Mouse (Mus musculus) kidney, adult 9 months (tissue): ENCODE results near the gene Sgsm3.
A peak's percentile ranks its signal among the peaks of the same experiment; 100 is the strongest.

ENCODE experiments used
- DNase-seq: peaks from one replicate; pipeline ENCODE4 v3.0.0; 2022

Sgsm3 gene

DNA sequence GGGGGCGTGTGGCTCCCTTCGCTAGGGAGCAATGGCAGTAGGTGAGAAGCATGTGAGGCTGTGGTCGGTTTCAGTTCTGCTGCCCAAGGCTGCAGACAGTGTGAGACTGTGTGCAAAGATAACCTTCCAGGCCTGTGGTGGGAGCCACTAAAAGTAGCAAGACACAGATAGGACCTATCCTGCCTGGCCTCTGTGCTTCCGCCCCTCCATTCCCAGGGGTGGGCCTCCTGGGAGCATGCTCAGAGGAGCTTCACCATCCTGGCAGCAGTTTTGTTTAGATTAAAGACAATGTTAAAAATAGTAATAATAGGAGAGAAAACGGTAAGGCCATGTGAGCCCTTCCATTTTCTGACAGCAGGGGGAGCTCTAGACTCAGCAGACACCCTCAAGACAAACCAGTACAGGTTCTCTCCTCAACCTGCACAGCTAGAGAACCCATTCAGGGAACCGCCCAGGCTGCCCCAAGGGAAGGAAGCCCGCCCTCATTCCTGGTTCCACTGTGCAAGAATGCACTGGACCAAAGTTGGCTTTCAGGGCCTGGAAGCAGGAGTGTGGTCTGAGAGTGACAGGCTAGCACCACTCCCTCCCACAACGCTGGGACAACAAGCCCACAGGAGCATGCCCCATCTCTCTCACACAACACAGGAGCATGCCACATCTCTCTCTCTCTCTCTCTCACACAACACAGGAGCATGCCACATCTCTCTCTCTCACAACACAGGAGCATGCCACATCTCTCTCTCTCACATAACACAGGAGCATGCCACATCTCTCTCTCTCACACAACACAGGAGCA is 50.0 kb downstream of the Sgsm3 start:
- peak; percentile 85 for DNase-seq

DNA sequence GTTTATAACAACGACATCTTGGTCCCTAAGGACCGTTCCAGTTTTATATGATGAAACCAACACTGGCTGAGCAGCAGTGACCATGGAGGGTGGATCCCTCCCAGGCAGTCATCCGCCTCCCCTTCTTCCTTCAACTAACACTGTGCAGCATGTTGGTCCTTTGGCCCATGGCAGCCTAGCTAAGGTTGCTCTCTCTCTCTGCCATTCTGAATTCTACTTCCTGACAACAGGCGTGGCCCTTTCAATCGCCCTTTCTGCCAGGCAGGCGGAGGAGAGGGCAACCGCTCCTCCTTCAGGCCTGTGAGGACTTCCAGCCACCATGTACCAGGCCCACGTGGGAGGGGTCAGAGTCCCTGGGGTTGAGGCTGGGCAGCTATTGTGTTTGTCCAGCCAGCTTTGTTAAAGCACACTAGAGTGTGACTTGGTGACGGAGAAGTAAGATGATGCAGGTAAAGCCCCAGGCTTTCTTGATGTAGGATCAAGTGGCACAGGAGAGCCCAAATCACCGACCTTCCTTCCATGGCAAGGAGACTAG is 53.4 kb downstream of the Sgsm3 start:
- peak; percentile 51 for DNase-seq

DNA sequence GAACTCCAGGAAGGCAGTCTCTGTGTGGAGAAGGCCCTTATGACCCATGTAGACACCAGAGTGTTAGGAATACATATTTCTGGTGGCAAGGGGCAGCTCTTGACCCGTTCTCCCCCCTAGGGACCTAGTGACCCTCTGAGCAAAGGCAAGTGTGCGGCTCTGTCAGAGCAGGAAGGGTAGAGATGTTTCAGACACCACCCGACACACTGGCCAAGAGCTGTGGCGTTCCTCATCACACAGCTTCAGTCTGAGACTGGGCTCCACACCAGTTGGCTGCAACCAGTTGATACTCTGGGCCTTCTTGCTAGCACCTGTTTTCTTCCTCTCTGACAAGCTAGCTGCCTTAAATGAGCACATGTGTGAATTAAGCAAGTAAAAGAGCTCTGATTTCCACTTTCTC is 54.0 kb downstream of the Sgsm3 start:
- DNase-seq = no peak

DNA sequence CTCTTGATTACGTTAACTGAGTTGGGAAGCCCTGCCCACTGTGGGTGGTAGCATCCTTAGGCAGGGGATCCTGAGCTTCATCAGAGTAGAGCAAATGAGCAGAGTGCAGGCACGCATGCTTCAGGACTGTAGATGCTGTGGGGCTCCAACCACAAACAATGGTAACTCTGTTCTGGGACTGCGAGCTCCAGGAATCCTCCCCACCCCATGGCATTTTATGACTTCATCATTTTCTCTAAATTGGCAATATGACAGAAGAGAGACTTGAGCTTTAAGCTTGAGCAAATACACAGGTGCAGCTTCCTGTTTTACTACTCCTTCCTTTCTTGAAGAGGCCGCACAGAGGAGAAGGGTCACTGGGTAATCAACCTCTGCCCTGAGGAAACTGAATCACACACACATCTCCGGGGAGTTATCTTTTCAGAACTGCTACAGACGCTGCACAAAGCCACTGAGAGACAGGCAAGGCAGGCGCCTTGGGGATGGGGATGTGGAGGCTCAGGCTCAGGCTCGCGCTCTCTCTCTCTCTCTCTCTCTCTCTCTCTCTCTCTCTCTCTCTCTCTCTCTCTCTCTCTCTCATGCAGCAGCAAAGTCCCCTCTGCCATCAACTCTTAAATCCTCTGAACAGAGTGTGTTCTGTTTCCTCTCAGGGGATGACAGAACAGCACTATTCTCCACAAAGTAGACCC is 55.5 kb downstream of the Sgsm3 start:
- no peak for DNase-seq

DNA sequence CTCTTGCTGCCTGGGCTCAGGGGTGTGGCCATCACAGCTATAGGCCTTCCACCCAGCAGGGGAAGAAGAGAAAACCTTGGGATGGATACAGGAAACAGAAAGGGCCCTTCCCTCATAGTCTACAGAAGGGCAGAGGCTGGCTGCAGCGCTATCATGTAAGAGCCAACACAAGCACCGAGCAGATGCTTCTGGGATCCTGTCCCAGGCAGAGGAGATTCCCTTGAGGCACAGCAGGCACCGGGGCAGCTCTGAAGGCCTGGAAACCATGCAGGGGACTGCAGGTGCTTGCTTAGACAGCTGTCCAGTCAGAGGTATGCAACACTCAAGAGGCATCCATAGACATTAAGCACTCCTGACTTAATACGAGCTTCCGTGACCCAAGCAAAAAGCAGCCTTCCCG is 56.6 kb downstream of the Sgsm3 start:
- DNase-seq = no peak

DNA sequence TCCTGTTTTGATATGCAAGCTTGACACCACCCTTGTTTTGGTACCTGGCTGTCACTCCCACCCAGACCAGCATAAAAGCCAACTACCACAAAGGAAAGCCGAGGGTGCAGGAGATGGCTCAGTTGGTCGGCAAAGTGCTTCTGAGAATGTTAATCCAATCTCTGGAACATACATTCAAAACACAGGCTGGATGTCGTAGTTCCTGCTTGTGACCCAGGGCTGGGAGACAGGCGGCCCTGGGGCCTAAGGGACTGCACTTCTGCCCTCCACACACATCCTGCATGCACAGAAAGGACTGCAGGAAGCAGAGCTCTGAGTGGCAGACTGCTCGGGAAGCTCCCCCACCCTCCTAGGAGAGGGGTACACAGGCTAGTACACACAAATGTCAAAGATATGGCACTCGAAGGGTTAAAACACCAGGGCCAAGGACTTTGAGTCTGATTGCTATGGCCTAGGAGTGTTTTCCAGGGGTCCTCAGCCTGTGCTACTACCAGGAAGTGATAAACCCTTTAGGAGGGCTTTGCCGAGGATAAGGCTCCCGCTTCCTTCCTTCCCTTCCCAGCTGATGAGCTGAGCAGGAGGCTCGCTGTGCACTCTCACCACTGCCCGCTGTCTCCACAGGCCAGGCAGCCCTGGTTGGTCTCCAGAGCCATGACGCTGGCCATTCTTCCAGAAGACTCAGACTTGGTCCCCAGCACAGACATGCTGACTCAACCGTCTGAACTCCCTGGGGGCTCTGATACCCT is 58.0 kb downstream of the Sgsm3 start:
- no peak for DNase-seq

DNA sequence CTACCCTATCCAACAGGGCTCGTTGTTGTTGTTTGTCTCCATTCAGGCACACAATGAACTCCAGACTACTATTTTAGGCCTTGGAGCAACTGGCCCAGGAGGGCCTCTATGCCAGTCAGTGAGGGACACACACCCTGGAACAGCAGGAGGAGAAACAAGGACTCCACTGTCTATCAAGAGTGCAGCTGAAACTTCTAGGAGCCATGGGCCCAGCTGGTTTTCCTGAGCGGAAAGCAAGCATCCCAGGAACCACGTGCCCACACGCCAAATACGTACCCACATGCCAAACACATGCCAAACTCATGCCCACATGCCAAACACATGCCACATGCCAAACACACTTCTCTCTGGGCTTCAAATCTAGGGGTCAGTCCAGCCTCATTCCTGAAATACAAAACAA is 60.9 kb downstream of the Sgsm3 start:
- no peak for DNase-seq

DNA sequence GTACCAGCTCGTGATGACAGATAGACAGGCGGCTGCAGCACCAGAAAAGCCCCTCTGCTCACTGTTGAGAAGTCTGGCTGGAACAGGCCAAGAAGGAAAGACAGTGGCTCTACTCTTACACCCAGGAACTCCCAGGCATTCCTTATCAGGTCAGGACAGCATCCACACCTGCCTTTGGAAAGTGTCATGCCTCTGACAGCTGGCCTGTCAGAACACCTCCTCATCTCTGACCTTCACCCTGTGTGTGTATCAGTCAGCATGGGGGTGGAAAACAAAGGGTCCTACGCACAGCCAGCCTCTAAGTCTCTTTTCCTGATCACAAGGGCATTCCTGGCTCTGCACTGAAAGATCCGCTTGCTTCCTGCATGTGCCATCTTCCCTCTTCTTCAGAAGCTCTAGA is 64.2 kb downstream of the Sgsm3 start:
- DNase-seq = no peak

DNA sequence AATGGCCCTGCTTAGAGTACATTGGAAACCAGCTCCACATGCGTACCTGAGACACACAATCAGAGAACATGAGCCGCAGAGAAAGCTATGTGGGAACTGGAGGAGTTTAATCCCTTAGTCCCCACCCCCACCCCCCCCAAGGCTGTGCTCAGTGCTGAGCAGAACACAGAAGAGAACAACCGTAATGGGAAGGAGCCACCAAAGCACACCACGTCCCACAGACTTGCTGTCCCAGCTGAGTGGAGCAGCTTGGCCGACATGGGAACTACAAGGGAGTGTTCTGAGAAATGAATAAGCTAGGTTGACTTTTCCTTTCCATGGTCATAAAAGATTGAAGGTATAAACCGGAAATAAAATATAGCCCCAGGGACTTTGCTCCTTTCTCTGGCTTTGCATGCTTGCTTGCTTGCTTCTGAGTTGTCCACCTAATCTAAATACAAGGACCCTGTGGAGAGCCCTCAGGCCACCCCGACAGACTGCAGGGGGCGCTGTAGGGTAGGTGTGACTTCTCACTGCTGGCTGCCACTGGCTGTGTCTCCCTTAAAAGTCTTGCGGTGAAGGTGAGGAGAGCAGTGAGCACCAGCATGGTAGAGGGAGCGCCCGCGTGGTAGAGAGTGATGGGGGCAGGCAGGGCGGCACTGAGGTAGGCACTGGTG is 64.8 kb downstream of the Sgsm3 start:
- peak; percentile 56 for DNase-seq

DNA sequence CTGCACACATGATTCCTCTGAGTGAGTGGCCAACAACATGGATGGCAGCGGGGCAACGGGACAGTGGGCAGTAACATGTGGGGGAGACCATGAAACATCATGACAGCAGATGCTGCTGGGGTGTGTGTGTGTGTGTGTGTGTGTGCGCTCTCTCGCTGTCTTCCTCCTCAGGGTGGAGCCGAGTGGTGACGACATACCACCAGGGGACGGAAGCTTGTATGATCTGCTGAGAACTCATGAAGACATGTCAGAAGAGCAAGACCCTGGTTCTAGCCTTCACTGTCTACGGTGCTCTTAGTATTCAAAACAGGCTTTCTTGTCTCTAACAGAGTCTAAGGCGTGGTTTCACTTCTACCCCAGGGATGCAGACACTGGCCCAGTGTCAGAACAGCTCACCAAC is 66.9 kb downstream of the Sgsm3 start:
- no peak for DNase-seq

DNA sequence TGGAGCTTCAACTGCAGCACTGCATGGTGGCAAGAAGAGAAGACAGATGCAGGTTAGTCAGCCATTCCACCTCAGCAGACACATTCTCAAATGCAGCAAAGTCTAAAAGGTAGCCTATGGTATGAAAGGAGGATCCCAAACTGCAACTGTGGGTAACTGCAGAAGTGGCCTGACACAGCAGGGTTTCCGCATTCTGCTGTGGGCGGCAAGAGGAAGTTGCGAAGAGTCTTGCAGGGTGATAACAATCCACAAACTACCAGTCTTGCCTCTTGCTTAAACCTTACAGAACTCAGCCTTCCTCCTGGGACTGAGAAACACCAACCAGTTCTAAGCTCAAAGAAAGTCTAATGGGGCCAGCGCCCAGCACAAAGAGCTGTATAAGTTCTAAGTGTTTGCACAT is 67.8 kb downstream of the Sgsm3 start:
- DNase-seq = no peak

DNA sequence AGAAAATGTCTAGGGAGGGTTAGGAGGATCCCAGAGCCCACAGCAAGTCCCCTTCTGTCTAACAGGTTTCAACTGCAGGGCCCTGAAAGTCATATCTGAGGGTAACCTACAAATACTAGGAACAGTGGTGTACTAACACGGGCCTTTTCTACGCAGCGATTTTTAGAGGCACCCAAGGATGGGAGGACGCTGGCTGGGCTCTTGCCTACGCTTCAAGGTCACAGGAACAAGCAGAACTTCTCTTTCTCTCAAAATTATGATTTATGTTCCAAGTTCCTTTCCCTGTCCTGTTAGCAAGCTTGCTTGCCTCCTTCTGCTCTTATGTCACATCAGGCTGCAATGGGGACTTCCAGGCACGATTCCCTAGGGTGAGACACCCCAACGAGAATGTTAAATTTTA is 68.5 kb downstream of the Sgsm3 start:
- DNase-seq = no peak

DNA sequence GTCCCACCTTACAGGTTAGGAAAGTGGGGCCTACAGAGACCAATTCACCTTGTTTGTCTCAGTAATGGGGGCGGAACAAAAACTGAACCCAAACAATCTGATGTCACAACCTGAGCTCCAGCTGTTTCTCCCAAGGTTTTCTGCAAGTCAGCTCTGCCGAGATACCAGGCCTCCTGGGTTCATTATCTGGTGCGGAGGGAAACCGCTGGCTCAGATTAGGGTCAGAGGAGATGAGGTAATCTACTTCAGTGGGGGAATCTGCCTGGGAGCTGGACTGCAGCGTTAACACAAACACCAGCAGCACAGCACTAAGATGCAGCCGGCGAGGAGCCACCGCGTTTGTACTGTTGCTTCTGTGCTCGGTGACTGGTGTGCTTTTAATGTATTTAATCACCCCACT is 69.9 kb downstream of the Sgsm3 start:
- no peak for DNase-seq

DNA sequence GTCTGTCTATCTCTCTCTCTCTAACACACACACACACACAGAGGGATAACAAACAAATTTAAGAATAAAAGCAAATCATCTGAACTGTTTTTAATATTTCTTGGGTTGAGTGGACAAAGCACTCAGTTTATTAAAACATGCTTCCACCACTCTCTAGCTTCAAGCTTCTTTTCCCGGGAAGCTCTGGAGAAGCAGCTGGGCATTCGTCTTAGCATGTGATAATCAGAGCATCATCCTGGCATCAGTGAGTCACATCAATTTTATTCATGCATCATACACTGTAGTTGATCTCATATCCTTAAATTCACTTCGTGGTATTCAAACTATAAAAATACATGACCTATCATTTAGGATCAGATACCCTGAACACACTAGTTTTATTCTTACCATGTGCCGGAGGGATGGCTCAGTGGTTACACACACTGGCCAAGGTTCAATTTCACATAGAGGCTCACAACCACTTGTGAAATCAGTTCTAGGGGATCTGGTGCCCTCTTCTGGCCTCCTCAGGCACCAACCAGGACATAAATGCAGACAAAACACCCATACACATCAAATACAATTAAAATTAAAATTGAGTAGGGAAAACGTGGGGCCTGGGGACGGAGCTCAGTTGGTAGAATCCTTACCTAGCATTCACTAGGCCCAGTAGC is 72.0 kb downstream of the Sgsm3 start:
- DNase-seq = peak; percentile 49

DNA sequence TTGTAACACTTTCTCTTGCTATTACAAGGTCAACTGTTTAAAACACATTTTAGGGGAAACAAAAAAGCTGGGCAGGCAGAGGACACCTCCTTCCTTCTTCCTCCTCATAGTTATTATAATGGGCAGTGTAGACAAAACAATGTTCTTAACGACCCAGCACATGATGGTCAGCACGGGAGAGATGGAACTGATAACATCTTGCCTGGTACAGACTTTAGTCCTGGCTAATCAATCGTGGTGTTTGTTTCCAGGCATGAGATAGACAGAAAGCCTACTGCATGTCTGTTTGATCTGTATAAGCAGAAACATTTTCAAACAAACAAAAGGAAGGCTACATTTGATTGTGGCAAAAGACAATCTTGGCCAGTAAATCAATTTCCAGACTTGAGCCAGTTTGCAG is 72.9 kb downstream of the Sgsm3 start:
- DNase-seq = no peak

DNA sequence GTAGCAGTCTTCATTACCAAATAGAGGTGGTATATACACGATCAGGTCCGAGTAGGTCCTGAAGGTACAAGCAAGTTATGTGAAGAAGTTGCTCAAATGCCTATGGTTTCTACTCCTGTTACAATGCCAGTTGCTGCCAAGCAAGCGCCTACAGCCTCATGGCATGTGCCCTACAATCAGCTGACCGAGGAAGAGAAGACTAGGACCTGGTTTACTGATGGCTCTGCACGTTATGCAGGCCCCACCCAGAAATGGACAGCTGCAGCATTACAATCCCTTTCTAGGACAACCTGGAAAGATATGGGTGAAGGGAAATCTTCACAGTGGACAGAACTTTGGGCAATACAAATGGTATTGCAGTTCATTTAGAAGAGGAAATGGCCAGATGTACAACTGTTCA is 74.9 kb downstream of the Sgsm3 start:
- DNase-seq = no peak

DNA sequence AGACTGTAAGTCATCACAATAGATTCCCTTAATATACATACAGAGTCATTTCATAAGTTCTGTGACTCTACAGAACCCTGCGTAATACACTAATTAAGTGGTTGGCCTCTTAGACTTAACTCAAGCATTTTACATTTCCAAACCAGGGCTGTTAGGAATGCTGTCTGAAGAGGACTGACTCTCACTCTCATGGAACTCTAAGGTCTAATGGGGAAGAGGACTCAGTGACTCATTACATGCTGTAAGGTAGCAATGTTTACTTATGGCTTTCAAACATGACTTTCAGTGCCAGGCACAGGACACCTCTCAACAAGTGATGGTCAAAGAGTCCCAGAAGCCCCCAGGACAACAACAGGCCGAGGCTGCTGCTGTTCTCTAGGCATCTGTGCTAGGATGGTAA is 77.9 kb downstream of the Sgsm3 start:
- no peak for DNase-seq

DNA sequence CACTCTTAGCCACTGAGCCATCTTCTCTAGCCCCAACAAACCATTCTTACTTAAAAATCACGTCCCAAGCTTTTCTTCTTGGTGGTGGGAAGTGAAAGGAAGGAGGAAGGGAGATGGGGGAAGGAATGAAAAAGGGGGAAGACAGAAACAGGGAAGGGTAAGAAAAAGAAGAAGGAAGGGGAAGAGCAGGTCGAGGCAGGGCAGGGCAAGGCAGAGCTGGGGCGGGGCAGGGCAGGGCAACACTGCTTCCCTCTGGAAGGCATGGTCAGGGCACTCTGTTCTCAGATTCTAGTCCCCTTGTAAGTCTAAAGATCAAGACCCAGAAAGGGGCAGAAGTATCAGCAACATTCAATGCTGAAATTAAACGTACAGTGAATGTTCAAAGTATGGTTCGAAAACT is 80.2 kb downstream of the Sgsm3 start:
- DNase-seq = no peak

DNA sequence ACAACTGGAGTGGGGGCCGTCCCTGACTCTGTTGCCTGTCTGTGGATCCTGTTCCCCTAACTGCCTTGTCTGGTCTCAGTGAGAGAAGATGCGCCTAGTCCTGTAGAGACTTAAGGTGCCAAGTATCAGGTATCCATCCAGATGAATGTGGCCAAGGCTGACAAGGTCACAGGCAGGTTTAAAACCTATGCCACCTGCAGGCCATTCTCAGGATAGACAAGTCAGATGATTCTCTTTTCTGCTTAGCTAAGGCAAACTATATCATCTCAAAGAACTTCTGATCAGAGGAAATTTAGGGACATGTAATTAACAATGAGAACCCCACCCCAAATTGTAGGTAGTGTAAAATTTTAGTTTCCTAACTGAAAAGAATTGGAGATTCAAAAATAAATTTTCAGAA is 83.4 kb downstream of the Sgsm3 start:
- peak; percentile 27 for DNase-seq
